Mouse (Mus musculus): ENCODE data around the gene Fam71e2. TPM values are rescaled to one million over a fixed set of nuclear protein-coding genes. Genes with fewer than 3 reads are reported as not detected.
"Not testable (repeated sequence)": the region's sequence is repeated elsewhere in the genome, so short reads cannot be mapped to it uniquely, and the experiment has no call there.

The Fam71e2 gene
- polyA plus RNA-seq, 1 experiment = not detected

DNA sequence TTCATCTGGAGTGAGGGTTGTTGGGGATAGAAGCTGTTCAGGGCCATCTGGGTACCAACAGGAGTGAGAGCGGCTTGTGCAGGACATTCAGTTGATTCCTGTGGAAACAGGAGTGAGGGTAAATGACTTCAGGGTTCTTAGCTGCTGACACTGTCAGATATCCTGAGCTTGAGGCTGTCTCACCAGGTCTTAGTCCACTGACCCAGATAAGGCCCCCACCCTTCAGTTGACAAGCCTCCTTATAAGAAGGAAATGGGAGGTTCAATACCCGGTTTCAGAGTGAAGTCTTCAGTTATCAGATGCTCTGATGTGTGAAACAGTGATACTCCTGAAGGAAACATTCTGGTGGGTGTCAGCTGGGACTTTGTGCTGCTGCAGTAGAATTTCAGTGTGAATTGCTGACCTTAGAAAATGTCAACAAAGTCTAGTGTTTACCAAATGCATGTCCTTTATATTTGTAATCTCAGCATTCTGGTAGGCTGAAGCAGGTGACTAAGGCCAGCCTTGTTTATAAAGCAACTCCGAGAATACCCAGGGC, 23.6 kb upstream of the Fam71e2 start:
- TF ChIP-seq CTCF (IDR thresholded peaks at IDR 0.05; ENCODE audit: insufficient read depth, low read length) (no peak), POLR2A (IDR thresholded peaks at IDR 0.05; ENCODE audit: borderline replicate concordance, extremely low read depth, low read depth, low read length) (no peak)
- Histone ChIP-seq H3K4me1 (ENCODE audit: control insufficient read depth, insufficient read depth, low read length) (peaks cover 6% of the 10 kb centered on the region), H3K4me3 (replicated peaks; ENCODE audit: extremely low read depth, low read depth, low read length) (no peak overlapping the region)
- 53% methylated on average over 3 of the region's 3 CpGs for WGBS
- DNase-seq = no peak

DNA sequence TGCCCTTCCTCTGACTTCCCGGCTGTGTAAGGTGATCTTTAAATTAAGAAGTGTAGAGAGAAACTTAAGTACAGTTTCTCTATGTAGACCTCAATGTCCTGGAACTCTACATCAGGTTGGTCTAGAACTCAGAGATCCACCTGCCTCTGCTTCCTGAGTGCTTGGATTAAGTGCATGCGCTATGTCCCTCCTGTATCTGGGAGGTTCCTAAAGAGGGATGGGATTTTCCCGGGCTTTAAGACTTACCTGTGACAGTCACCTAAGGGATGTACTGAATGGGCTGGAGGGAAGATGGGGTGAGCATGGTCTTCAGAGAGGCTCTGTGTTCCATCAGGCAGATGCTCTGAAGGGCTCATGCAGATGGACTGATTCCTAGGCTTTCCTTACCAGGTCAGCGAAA, 22.6 kb upstream of the Fam71e2 start:
- Histone ChIP-seq H3K4me1 (ENCODE audit: control insufficient read depth, insufficient read depth, low read length) (peaks cover 8% of the 10 kb centered on the region), H3K4me3 (replicated peaks; ENCODE audit: extremely low read depth, low read depth, low read length) (peak overlapping the region; percentile 84)
- TF ChIP-seq POLR2A (IDR thresholded peaks at IDR 0.05; ENCODE audit: borderline replicate concordance, extremely low read depth, low read depth, low read length) = no peak
- no peak for TF ChIP-seq CTCF (IDR thresholded peaks at IDR 0.05; ENCODE audit: insufficient read depth, low read length)
- no peak for DNase-seq
- 35% methylated on average over 4 of the region's 4 CpGs for WGBS

DNA sequence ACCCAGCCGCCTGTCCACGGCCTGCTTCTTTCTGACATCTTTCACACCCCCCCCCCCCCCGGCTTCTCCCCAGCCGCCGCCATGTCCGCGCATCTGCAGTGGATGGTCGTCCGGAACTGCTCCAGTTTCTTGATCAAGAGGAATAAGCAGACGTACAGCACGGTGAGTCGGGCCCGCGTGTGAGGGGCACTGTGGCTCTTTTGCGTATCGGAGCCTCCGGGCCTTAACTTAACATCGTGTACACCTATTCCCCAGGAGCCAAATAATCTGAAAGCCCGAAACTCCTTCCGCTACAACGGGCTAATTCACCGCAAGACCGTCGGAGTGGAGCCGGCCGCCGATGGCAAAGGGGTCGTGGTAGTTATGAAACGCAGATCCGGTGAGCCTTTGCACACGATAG, 22.1 kb upstream of the Fam71e2 start:
- DNase-seq = not testable (repeated sequence)
- H3K4me1 ChIP-seq (ENCODE audit: control insufficient read depth, insufficient read depth, low read length) = peaks cover 13% of the 10 kb centered on the region
- peak overlapping the region; percentile 84 for H3K4me3 ChIP-seq (replicated peaks; ENCODE audit: extremely low read depth, low read depth, low read length)
- WGBS = under 1% methylated on average over 31 of the region's 31 CpGs

DNA sequence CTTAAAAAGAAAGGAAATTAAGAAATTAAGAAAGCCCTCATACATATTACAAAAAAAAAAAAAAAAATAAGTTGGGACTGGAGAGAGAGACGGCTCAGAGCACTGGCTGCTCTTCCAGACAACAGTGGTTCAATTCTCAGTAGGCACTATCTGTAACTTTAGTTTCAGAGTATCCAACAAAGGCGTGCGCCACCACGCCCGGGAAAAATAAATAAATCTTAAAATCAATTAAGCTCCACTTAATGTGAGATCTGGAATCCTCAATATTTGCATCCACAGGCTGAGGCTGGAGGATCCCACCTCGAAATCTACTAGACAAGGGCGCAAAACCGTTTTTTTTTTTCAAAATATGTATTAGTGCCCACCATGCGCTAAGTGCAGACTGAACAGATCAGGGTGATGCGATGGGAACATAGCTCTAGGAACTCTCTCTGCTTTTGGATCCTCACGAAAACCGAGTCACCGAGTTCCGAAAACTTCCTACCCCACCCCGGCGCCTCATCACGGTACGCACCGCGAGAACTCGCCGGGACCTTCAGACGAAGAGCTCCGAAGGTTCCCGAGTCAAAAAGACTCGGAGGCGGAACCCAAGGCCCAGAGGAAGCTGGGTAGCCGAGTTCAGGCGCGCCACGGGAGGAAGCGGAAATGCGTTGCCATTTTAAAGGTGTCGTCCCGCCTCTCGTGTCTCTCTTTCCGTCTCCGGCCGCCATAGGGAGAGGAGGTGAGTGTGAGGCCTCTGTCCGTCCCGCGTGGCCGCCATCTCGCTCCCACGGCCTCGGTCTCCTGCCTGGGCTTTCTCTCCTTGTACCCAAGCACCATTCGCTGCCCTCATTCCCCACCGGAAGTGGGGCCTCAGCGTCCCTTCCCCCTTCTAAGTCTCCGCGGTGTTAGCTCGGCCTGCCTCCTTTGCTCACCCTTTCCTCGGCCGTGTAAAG, 21.4 kb upstream of the Fam71e2 start, which contains the start of gene Rpl28:
Rpl28 (plus strand) TSS at position 597 of the 935 bp plus-strand sequence.
- under 1% methylated on average over 54 of the region's 54 CpGs for WGBS
- peak; percentile 91 for DNase-seq
- peaks cover 13% of the 10 kb centered on the region for H3K4me1 ChIP-seq (ENCODE audit: control insufficient read depth, insufficient read depth, low read length)
- H3K4me3 ChIP-seq (replicated peaks; ENCODE audit: extremely low read depth, low read depth, low read length) = peak within 1 kb of the TSS; percentile 84
- TF ChIP-seq POLR2A (IDR thresholded peaks at IDR 0.05; ENCODE audit: borderline replicate concordance, extremely low read depth, low read depth, low read length) = peak; percentile 93
- TF ChIP-seq CTCF (IDR thresholded peaks at IDR 0.05; ENCODE audit: insufficient read depth, low read length) = no peak

DNA sequence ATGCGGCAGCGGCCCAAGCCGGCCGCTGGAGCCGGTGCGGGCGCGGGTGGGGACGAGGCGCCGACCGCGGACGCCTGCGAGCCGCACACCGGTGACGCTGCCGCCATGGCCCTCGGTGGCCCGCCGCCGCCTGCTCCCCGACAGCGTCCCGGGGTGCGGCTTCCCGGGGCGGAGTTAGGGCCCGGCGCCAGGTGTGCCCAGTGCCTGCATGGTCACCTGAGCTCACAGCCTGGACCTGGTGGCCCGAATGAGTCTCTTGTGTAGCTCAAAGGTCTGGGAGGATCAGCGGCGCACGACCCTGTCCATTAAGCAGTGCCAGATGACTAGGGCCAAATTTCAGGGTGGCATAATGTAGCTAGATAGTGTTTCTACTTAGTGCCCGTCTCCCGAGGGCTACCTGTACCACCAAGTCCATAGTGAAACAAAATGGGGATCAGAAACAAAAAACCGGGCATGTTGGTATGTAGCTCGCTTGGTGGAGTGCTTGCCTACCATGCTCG, 18.4 kb upstream of the Fam71e2 start, which contains the start of gene Tmem238:
Tmem238 (minus strand) TSS at position 221 of the 500 bp plus-strand sequence.
- Histone ChIP-seq H3K4me1 (ENCODE audit: control insufficient read depth, insufficient read depth, low read length) (peaks cover 13% of the 10 kb centered on the region), H3K4me3 (replicated peaks; ENCODE audit: extremely low read depth, low read depth, low read length) (peak within 1 kb of the TSS; percentile 82)
- WGBS = 9% methylated on average over 40 of the region's 40 CpGs
- no peak for DNase-seq
- TF ChIP-seq CTCF (IDR thresholded peaks at IDR 0.05; ENCODE audit: insufficient read depth, low read length) (no peak), POLR2A (IDR thresholded peaks at IDR 0.05; ENCODE audit: borderline replicate concordance, extremely low read depth, low read depth, low read length) (peak; percentile 67; the same call in 1 of the 2 replicates)

DNA sequence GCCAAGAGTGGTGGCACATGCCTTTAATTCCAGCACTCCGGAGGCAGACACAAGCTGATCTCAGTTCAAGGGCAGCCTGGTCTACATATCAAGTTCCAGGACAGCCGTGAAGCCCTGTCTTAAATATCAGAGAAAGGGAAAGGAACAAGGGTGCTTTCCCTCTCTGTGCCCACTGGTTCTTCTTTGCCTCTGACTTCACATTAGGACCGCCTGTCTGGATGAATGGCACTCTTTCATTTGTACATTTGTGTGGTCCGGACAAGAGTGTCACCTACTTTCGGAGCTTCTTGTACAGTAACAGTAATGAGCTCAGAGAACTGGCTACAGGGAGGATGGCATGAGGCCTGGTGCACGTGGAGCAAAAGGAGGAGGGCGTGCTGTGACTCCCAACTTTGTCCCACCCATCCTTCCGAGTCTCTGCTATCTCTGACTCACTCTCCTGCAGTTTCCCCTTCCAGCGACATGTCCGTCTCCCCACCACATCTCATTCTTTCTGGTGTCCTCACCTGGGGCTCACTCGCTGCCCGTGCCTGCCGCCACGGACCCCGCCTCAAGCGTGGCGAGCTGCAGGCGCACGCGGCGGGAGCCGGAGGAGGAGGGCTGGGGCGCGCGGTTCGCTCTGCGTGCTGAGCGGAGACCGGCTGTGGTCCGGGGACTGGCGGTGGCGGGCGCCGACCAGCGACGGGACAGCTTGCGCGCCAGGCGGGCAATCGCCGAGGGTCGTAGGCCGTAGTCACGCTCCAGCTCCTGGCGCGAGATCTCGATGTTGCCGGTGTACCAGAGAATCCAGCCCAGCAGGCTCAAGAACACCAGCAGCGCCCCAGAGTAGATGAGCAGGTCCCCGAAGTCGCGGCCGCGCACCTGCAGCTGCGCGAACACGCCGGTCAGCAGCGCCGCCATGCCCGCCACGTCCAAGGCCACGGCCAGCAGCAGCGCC, 17.7 kb upstream of the Fam71e2 start:
- TF ChIP-seq POLR2A (IDR thresholded peaks at IDR 0.05; ENCODE audit: borderline replicate concordance, extremely low read depth, low read depth, low read length) (peak; percentile 44; the same call in 1 of the 2 replicates), CTCF (IDR thresholded peaks at IDR 0.05; ENCODE audit: insufficient read depth, low read length) (no peak)
- peak overlapping the region; percentile 82 for H3K4me3 ChIP-seq (replicated peaks; ENCODE audit: extremely low read depth, low read depth, low read length)
- peaks cover 10% of the 10 kb centered on the region for H3K4me1 ChIP-seq (ENCODE audit: control insufficient read depth, insufficient read depth, low read length)
- 1% methylated on average over 64 of the region's 64 CpGs for WGBS
- DNase-seq = peak; percentile 82

DNA sequence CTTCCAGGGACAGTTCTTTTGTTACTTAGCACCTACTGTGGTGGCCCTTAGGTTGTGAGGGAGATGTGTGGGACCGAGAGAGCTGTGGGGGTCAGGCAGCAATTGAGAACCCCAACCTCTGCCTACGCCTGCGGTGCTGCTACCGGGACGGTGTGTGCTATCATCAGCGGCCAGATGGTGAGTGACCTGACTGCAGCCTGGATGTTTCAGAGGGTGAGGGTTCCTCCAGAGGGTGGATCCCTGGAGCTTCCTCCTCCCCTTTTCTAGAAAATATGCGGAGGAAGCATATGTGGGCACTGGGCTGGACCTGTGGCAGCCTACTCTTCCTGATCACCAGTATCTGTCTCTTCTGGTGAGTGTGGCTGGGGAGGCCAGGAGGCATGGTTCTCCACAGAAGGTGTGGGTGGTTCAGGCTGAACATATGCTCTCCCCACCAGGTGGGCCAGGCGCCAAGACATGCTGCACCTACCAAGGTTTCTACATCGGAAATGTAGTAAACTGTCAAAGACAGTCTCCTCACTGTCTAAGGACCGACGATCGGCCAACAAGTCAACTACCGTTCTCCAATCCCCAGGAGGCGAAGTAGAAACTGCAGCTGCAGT, 12.7 kb upstream of the Fam71e2 start:
- no peak for TF ChIP-seq POLR2A (IDR thresholded peaks at IDR 0.05; ENCODE audit: borderline replicate concordance, extremely low read depth, low read depth, low read length)
- WGBS = 77% methylated on average over 14 of the region's 14 CpGs
- H3K4me3 ChIP-seq (replicated peaks; ENCODE audit: extremely low read depth, low read depth, low read length) = no peak overlapping the region
- H3K4me1 ChIP-seq (ENCODE audit: control insufficient read depth, insufficient read depth, low read length) = peaks cover 5% of the 10 kb centered on the region; the same call in 1 of the 2 replicates
- DNase-seq = no peak

DNA sequence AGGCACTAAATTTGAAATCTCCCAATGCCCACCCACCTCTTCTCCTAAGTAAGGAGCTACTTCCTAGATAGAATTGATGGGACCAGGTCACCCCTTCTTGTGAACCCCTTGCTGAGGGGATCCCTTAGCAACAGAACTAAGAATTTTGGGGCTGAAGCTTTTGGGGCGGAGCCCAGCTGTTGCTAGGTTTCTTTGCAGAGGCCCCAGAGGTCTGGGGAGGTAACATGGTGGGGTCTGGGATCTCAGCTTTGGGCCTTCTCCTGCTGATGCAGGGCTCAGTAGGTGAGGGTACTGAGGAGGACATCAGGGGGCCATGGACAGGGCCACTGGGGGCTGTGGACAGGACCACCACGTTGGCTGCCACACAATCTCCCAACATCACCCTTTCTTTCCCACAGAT, 11.7 kb upstream of the Fam71e2 start, which contains the start of the genes Il11 and Tmem190:
Il11 (minus strand) TSS at position 101 of the 400 bp plus-strand sequence.
Tmem190 (plus strand) TSS at position 179 of the 400 bp plus-strand sequence.
- Histone ChIP-seq H3K4me1 (ENCODE audit: control insufficient read depth, insufficient read depth, low read length) (no peaks in the 10 kb centered on the region), H3K4me3 (replicated peaks; ENCODE audit: extremely low read depth, low read depth, low read length) (no peak within 1 kb of the TSS)
- WGBS = 79% methylated on average over 2 of the region's 2 CpGs
- no peak for DNase-seq
- no peak for TF ChIP-seq POLR2A (IDR thresholded peaks at IDR 0.05; ENCODE audit: borderline replicate concordance, extremely low read depth, low read depth, low read length)
- TF ChIP-seq CTCF (IDR thresholded peaks at IDR 0.05; ENCODE audit: insufficient read depth, low read length) = no peak

Data from lung, adult 2 months (tissue).